Mouse (Mus musculus) forebrain, embryonic 15.5 days (tissue): ENCODE measurements at regions not wholly inside any gene's neighbourhood (a gene's known extent, or its start where the extent isn't known, plus 50 kb on each side); places are given as distances from the start of the nearest gene placed in this dataset.

Experiments used
- ATAC-seq: fragments of 200-750 bp; cut with Nextera tagmentation; replicated peaks from 2 replicates; pipeline ENCODE4 v1.8.0; 2017; ENCODE audit warnings: mild to moderate bottlenecking, moderate TSS enrichment, moderate library complexity
- H3K27ac ChIP-seq: fragments of 300-500 bp; sonication (generic); replicated peaks from 2 replicates; pipeline ENCODE4 v1.5.1; 2015; ENCODE audit warnings: mild to moderate bottlenecking, inconsistent platforms
- H3K27me3 ChIP-seq: fragments of 300-500 bp; sonication (generic); 2 replicates; pipeline ENCODE4 v1.6.1; 2015; ENCODE audit warnings: inconsistent platforms
- H3K36me3 ChIP-seq: fragments of 300-500 bp; sonication (generic); 2 replicates; pipeline ENCODE4 v1.6.1; 2015; ENCODE audit warnings: mild to moderate bottlenecking, inconsistent platforms
- H3K4me1 ChIP-seq: fragments of 300-500 bp; sonication (generic); 2 replicates; pipeline ENCODE4 v1.6.1; 2015; ENCODE audit warnings: inconsistent platforms
- H3K4me2 ChIP-seq: fragments of 300-500 bp; sonication (generic); replicated peaks from 2 replicates; pipeline ENCODE4 v1.6.1; 2015; ENCODE audit warnings: mild to moderate bottlenecking, inconsistent platforms
- H3K4me3 ChIP-seq: fragments of 300-500 bp; sonication (generic); 2 replicates; pipeline ENCODE4 v1.5.1; 2015; ENCODE audit warnings: mild to moderate bottlenecking, inconsistent platforms
- H3K9ac ChIP-seq: fragments of 300-500 bp; sonication (generic); replicated peaks from 2 replicates; pipeline ENCODE4 v1.6.1; 2015; ENCODE audit warnings: mild to moderate bottlenecking, inconsistent platforms
- H3K9me3 ChIP-seq: fragments of 300-500 bp; sonication (generic); 2 replicates; pipeline ENCODE4 v1.6.1; 2016; ENCODE audit warnings: inconsistent platforms
- WGBS: fragments of 180-500 bp; shearing (Covaris S2); methylation state at CpG from one replicate; pipeline ENCODE4 v1.1.7; 2015; ENCODE audit warnings: mixed read lengths; 5-methylcytosine and 5-hydroxymethylcytosine counted together

- peak overlapping the region; percentile 26 for H3K4me3 ChIP-seq
- peak; percentile 89 for ATAC-seq
- WGBS, result 29% methylated on average over 20 of the region's 20 CpGs
- no peaks in the 10 kb centered on the region for H3K9me3 ChIP-seq
- H3K27me3 ChIP-seq, result no peaks in the 10 kb centered on the region
- H3K4me1 ChIP-seq, result peaks cover 16% of the 10 kb centered on the region
- H3K36me3 ChIP-seq, result no peaks in the 10 kb centered on the region
- 0 out of 2 replicates have a peak overlapping the region, but pooled peaks have one; percentile 5 for H3K9ac ChIP-seq
- H3K27ac ChIP-seq, result peak overlapping the region; percentile 79
- peak overlapping the region; percentile 49 for H3K4me2 ChIP-seq
Measured at GRCm38 (mm10) chr3:119498711-119499110, 285.6 kb downstream of the Ptbp2 start.

- no peak overlapping the region for H3K4me2 ChIP-seq
- no peaks in the 10 kb centered on the region for H3K36me3 ChIP-seq
- peak overlapping the region; percentile 79; the same call in 1 of the 2 replicates for H3K27ac ChIP-seq
- peaks cover 16% of the 10 kb centered on the region for H3K4me1 ChIP-seq
- no peak overlapping the region for H3K9ac ChIP-seq
- no peaks in the 10 kb centered on the region for H3K27me3 ChIP-seq
- peak; percentile 24; the same call in 1 of the 2 replicates for ATAC-seq
- H3K9me3 ChIP-seq, result no peaks in the 10 kb centered on the region
- WGBS, result 32% methylated on average over 7 of the region's 7 CpGs
- no peak overlapping the region for H3K4me3 ChIP-seq
Measured at GRCm38 (mm10) chr3:119497880-119498279, 286.4 kb downstream of the Ptbp2 start.

DNA sequence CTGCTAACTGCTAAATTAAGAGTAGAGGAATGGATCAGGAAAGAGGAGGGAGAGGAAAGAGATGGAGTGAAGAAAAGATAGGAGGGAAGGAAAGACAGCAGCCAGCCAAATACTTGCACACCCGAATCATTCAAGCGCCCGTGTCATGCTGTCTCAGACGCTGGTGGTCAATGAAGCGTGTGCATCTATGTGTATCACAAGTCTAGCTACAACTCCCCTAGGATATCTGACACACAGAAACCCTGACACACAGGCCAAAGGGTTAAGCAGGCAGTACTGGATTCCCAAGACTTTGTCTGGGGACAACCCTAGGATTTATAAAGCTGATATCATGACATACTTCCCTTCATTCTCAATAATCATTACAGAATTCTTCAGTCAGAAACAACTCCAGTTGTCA is 289.7 kb downstream of the Ptbp2 start:
- Histone ChIP-seq H3K27ac (no peak overlapping the region), H3K27me3 (no peaks in the 10 kb centered on the region), H3K36me3 (no peaks in the 10 kb centered on the region), H3K4me3 (no peak overlapping the region), H3K4me2 (no peak overlapping the region), H3K4me1 (peaks cover 16% of the 10 kb centered on the region), H3K9ac (no peak overlapping the region), H3K9me3 (no peaks in the 10 kb centered on the region)
- WGBS, result 86% methylated on average over 5 of the region's 5 CpGs
- no peak for ATAC-seq

GRCm38 (mm10) chr3:119492627-119493026 is 291.6 kb downstream of the Ptbp2 start:
- Histone ChIP-seq H3K4me3 (no peak overlapping the region), H3K4me1 (no peaks in the 10 kb centered on the region), H3K36me3 (no peaks in the 10 kb centered on the region), H3K27me3 (no peaks in the 10 kb centered on the region), H3K9me3 (no peaks in the 10 kb centered on the region), H3K9ac (no peak overlapping the region), H3K27ac (no peak overlapping the region), H3K4me2 (no peak overlapping the region)
- ATAC-seq, result no peak
- WGBS, result 51% methylated on average over 1 of the region's 1 CpGs

DNA sequence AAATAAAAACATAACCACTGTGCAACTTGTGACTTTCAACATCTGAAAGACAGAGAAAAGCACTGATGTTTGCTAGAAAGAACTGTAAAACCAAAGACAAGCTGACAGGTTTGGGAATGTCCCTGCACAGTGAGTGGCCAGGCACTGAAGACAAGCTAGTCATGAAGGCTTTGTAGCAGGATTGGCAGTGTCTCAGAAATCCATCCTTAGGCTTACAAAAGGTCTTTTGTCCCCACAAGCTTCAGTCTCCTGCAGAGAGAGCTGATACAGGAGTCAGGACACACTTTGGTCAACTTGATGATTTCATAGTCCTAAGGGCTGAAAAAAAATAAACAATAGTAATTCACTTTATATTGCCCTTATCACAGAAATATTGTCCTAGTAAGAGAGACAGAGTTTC is 294.9 kb downstream of the Ptbp2 start:
- H3K27ac ChIP-seq, result no peak overlapping the region
- H3K4me3 ChIP-seq, result no peak overlapping the region
- H3K4me1 ChIP-seq, result no peaks in the 10 kb centered on the region
- no peaks in the 10 kb centered on the region for H3K27me3 ChIP-seq
- no peak overlapping the region for H3K4me2 ChIP-seq
- no peak for ATAC-seq
- no peaks in the 10 kb centered on the region for H3K9me3 ChIP-seq
- H3K36me3 ChIP-seq, result no peaks in the 10 kb centered on the region
- no peak overlapping the region for H3K9ac ChIP-seq
